Mouse (Mus musculus): Measurements from ENCODE around the gene Kndc1. TPM values are rescaled to one million over a fixed set of nuclear protein-coding genes. Genes with fewer than 3 reads are reported as not detected.
A peak's percentile ranks its signal among the peaks of the same experiment; 100 is the strongest.

Kndc1 gene
- polyA plus RNA-seq, 1 experiment from 2014 or later = 0.55 TPM

DNA sequence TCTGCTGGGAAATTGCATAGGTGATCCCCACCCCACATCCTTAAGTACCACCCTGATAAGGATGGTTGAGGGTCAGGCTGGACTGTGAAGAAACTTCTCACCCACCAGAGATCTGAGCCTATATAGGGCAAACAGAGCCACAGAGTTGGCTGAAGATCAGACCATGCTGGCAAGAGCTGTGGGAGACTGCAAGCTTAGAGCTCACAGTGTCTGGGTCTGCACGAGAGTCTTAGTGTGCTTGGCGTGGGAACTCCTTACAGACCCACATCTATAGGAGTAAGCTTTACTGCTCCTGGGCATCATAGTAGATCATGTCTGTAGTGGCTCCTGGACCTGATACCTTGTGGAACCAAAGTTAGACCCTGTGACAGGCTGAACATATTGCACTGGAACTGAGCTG lies 4.1 kb downstream of the Kndc1 start:
- peak; percentile 65 for DNase-seq (ENCODE audit: low spot score, missing footprints)
- no peak for ATAC-seq (ENCODE audit: low FRiP score)
- H3K27me3 ChIP-seq (ENCODE audit: control insufficient read depth, insufficient read depth, low read length) = peaks cover 24% of the 10 kb centered on the region
- H3K9ac ChIP-seq (ENCODE audit: low read length) = no peak overlapping the region
- WGBS = 86% methylated on average over 2 of the region's 2 CpGs
- H3K36me3 ChIP-seq (ENCODE audit: control insufficient read depth, insufficient read depth, low read length) = no peaks in the 10 kb centered on the region
- no peak overlapping the region for H3K27ac ChIP-seq (ENCODE audit: low read depth, low read length)
- H3K4me2 ChIP-seq = no peak overlapping the region
- no peaks in the 10 kb centered on the region for H3K4me1 ChIP-seq (ENCODE audit: control insufficient read depth, insufficient read depth, low read length)
- H3K4me3 ChIP-seq (ENCODE audit: low read depth, low read length) = no peak overlapping the region
- H3K9me3 ChIP-seq (ENCODE audit: control insufficient read depth, low read length) = no peaks in the 10 kb centered on the region

DNA sequence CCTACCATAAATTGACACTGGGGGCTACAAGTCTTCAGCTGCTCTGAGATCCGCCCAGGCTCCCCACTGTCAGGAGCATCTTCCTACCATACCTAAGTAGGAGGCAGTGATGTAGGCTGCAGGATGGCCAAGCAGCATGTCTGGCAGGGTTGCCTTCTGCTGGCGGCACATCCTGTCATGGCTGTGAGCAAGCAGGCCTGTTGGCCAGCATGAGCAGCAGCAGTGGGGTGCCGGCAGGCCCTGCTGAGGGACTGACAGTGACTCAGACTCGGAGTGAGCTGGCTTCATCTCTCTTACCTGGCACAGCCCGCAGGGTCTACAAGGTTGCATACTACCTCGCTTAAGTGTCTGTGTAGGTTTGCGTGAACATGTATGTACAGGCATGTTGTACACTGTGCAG lies 5.0 kb downstream of the Kndc1 start:
- no peaks in the 10 kb centered on the region for H3K9me3 ChIP-seq (ENCODE audit: control insufficient read depth, low read length)
- H3K4me1 ChIP-seq (ENCODE audit: control insufficient read depth, insufficient read depth, low read length) = no peaks in the 10 kb centered on the region
- DNase-seq (ENCODE audit: low spot score, missing footprints) = peak; percentile 69
- H3K36me3 ChIP-seq (ENCODE audit: control insufficient read depth, insufficient read depth, low read length) = no peaks in the 10 kb centered on the region
- no peak overlapping the region for H3K4me3 ChIP-seq (ENCODE audit: low read depth, low read length)
- H3K27ac ChIP-seq (ENCODE audit: low read depth, low read length) = no peak overlapping the region
- no peak overlapping the region for H3K4me2 ChIP-seq
- H3K9ac ChIP-seq (ENCODE audit: low read length) = no peak overlapping the region
- WGBS = 84% methylated on average over 7 of the region's 7 CpGs
- peaks cover 15% of the 10 kb centered on the region for H3K27me3 ChIP-seq (ENCODE audit: control insufficient read depth, insufficient read depth, low read length)
- ATAC-seq (ENCODE audit: low FRiP score) = no peak

DNA sequence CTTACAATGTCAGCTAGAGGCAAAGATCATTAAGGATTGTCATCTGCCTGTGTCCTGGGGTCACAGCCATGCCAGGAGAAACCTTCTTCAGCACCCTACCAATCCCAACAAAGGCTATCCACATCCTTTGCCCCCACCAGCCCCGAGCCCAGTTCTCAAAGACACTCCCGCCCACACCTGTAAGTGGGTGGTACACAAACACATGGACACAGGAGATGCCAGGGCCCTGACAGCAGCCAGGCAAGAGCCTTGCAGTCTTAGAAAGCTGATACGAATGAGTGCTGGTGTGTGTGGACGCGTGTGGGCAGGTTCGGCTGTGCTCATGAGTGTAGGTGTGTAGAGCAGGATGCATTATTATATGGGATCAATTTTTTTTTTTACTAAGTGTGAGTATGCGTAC lies 6.0 kb downstream of the Kndc1 start:
- no peaks in the 10 kb centered on the region for H3K9me3 ChIP-seq (ENCODE audit: control insufficient read depth, low read length)
- WGBS = 90% methylated on average over 7 of the region's 7 CpGs
- no peak overlapping the region for H3K4me2 ChIP-seq
- no peaks in the 10 kb centered on the region; the same call in 1 of the 2 replicates for H3K4me1 ChIP-seq (ENCODE audit: control insufficient read depth, insufficient read depth, low read length)
- no peak overlapping the region for H3K9ac ChIP-seq (ENCODE audit: low read length)
- peaks cover 6% of the 10 kb centered on the region for H3K27me3 ChIP-seq (ENCODE audit: control insufficient read depth, insufficient read depth, low read length)
- H3K36me3 ChIP-seq (ENCODE audit: control insufficient read depth, insufficient read depth, low read length) = no peaks in the 10 kb centered on the region
- no peak for DNase-seq (ENCODE audit: low spot score, missing footprints)
- ATAC-seq (ENCODE audit: low FRiP score) = no peak
- no peak overlapping the region for H3K27ac ChIP-seq (ENCODE audit: low read depth, low read length)
- H3K4me3 ChIP-seq (ENCODE audit: low read depth, low read length) = no peak overlapping the region

DNA sequence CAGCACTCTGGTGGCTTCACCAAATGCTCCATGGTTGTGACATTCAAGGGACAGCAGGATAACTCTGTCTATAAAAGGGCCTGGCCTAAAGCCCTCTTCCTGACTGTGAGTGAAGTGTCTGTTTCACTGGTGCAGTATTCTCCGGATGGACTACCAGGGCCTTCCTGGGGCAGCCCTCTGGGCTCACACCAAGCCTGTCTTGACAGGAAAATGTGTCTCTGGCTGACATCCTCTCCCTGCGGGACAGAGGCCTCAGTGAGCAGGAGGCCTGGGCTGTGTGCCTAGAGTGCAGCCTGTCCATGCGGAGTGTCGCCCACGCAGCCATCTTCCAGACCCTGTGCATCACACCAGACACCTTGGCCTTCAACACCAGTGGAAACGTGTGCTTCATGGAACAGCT lies 6.4 kb downstream of the Kndc1 start:
- DNase-seq (ENCODE audit: low spot score, missing footprints) = peak; percentile 12
- no peak for ATAC-seq (ENCODE audit: low FRiP score)
- Histone ChIP-seq H3K36me3 (ENCODE audit: control insufficient read depth, insufficient read depth, low read length) (no peaks in the 10 kb centered on the region), H3K9me3 (ENCODE audit: control insufficient read depth, low read length) (no peaks in the 10 kb centered on the region), H3K4me1 (ENCODE audit: control insufficient read depth, insufficient read depth, low read length) (no peaks in the 10 kb centered on the region; the same call in 1 of the 2 replicates), H3K27me3 (ENCODE audit: control insufficient read depth, insufficient read depth, low read length) (peaks cover 1% of the 10 kb centered on the region), H3K4me3 (ENCODE audit: low read depth, low read length) (no peak overlapping the region), H3K9ac (ENCODE audit: low read length) (no peak overlapping the region), H3K27ac (ENCODE audit: low read depth, low read length) (no peak overlapping the region), H3K4me2 (no peak overlapping the region)
- WGBS = 94% methylated on average over 6 of the region's 6 CpGs

DNA sequence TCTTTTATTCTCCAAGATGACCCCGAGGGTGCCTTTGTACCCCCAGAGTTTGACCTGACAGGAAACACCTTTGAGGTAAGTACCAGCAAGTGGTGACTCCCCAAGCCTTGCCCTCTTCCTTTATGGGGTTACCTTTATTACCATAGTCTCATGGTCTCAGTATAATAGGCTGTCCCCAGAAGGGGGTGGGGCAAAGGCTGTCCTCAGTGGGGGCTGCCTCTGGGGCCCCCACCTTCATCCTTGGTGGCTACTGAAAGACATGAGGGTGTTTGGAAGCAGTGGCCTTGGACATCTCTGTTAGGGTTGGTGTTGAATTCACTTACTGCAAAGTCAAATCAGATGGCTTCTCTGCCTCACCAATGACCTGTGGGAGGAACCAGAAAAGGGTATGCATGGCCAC lies 7.5 kb downstream of the Kndc1 start:
- 25% methylated on average over 1 of the region's 1 CpGs for WGBS
- ATAC-seq (ENCODE audit: low FRiP score) = no peak
- no peaks in the 10 kb centered on the region; the same call in 1 of the 2 replicates for H3K4me1 ChIP-seq (ENCODE audit: control insufficient read depth, insufficient read depth, low read length)
- H3K9ac ChIP-seq (ENCODE audit: low read length) = no peak overlapping the region
- H3K4me3 ChIP-seq (ENCODE audit: low read depth, low read length) = no peak overlapping the region
- no peak overlapping the region for H3K4me2 ChIP-seq
- DNase-seq (ENCODE audit: low spot score, missing footprints) = peak; percentile 51
- no peaks in the 10 kb centered on the region for H3K36me3 ChIP-seq (ENCODE audit: control insufficient read depth, insufficient read depth, low read length)
- no peak overlapping the region for H3K27ac ChIP-seq (ENCODE audit: low read depth, low read length)
- H3K9me3 ChIP-seq (ENCODE audit: control insufficient read depth, low read length) = no peaks in the 10 kb centered on the region
- no peaks in the 10 kb centered on the region; the same call in 1 of the 2 replicates for H3K27me3 ChIP-seq (ENCODE audit: control insufficient read depth, insufficient read depth, low read length)

DNA sequence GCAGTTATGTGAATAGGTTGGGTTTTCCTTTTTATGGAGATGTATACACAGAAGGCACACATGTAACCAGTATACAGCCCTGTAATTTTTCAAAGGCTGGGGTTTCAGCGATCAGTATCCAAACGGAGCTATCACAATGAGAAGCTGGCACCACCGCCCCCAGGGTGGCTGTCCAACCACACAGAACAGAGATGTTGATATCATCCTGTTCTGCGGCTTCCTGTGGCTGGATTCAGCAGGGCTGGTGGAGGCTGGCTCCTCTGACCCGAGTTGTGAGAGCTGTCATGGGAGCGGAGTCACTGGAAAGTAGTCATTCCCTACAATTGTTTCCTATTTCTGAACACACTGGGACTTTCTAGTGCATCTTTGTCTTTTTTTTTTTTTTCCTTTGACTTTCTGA lies 10.8 kb downstream of the Kndc1 start:
- ATAC-seq (ENCODE audit: low FRiP score) (no peak), DNase-seq (ENCODE audit: low spot score, missing footprints) (peak; percentile 79)
- Histone ChIP-seq H3K27ac (ENCODE audit: low read depth, low read length) (no peak overlapping the region), H3K4me3 (ENCODE audit: low read depth, low read length) (no peak overlapping the region), H3K36me3 (ENCODE audit: control insufficient read depth, insufficient read depth, low read length) (no peaks in the 10 kb centered on the region), H3K27me3 (ENCODE audit: control insufficient read depth, insufficient read depth, low read length) (no peaks in the 10 kb centered on the region; the same call in 1 of the 2 replicates), H3K9me3 (ENCODE audit: control insufficient read depth, low read length) (no peaks in the 10 kb centered on the region), H3K4me1 (ENCODE audit: control insufficient read depth, insufficient read depth, low read length) (no peaks in the 10 kb centered on the region; the same call in none of the 2 replicates), H3K9ac (ENCODE audit: low read length) (peak overlapping the region; percentile 16; the same call in 1 of the 2 replicates), H3K4me2 (no peak overlapping the region)
- 27% methylated on average over 6 of the region's 6 CpGs for WGBS

DNA sequence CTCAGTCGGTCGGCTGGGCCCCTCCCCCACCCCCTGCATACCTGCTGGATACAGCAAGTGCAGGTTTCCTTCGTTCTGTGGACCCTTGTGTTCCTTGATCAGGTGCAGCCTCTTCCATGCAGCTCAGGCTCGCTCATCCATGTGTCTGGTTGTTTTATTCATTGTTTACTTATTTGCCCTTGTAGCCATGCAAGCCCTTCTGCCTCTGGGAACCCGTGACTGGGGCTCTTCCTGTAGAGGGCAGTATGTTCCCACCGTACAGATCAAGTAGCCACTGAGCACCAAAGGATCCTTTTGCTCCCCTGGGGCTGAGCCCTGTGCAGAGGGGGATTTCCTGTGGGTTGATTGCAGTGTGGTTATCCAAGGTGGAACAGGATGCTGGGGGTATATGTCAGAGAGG lies 11.2 kb downstream of the Kndc1 start:
- ATAC-seq (ENCODE audit: low FRiP score) (peak; percentile 36; the same call in 1 of the 2 replicates), DNase-seq (ENCODE audit: low spot score, missing footprints) (peak; percentile 91)
- Histone ChIP-seq H3K9ac (ENCODE audit: low read length) (peak overlapping the region; percentile 16; the same call in 1 of the 2 replicates), H3K27me3 (ENCODE audit: control insufficient read depth, insufficient read depth, low read length) (no peaks in the 10 kb centered on the region; the same call in 1 of the 2 replicates), H3K4me1 (ENCODE audit: control insufficient read depth, insufficient read depth, low read length) (no peaks in the 10 kb centered on the region; the same call in none of the 2 replicates), H3K36me3 (ENCODE audit: control insufficient read depth, insufficient read depth, low read length) (no peaks in the 10 kb centered on the region), H3K4me2 (no peak overlapping the region), H3K9me3 (ENCODE audit: control insufficient read depth, low read length) (no peaks in the 10 kb centered on the region), H3K27ac (ENCODE audit: low read depth, low read length) (no peak overlapping the region), H3K4me3 (ENCODE audit: low read depth, low read length) (no peak overlapping the region)
- 6% methylated on average over 6 of the region's 6 CpGs for WGBS

DNA sequence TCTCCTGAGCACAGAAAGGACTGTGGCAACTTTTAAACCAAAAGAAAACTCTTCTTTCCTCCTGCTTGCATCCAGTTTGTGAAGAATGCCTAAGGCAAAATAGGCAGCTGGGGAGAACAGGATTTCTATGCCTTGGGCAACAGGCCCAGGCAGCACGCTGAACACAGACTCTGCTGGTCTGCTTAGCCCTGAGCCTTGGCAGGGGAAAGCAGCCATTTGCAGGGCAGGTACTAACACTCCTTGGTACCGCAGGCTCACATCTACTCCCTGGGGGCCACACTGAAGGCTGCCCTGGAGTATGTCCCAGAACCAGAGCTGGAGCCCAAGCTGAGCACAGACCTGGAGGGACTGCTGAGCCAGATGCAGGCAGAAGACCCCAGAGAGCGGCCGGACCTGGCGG lies 13.7 kb downstream of the Kndc1 start:
- Histone ChIP-seq H3K9ac (ENCODE audit: low read length) (no peak overlapping the region), H3K27ac (ENCODE audit: low read depth, low read length) (no peak overlapping the region)

DNA sequence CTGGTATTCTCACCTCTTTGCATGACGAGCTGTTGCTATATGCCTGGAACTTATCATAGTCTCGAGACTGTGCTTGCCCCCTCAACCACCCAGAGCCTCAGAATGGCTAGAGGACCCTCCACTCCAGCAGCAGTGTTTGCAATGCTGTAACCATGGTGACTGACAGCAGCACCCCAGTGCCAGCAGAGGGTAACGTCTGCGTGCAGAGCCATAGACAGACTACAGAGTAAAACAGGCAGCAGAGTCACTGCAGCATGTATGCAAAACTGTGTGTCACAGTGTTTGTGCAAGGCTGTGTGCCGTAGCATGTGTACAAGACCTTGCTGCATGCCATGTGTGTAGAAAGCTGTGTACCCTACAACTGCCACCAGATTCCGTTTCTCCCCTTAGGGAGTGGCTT lies 15.0 kb downstream of the Kndc1 start:
- no peaks in the 10 kb centered on the region for H3K9me3 ChIP-seq (ENCODE audit: control insufficient read depth, low read length)
- no peak overlapping the region for H3K4me2 ChIP-seq
- H3K4me3 ChIP-seq (ENCODE audit: low read depth, low read length) = no peak overlapping the region
- H3K27me3 ChIP-seq (ENCODE audit: control insufficient read depth, insufficient read depth, low read length) = peaks cover 8% of the 10 kb centered on the region
- no peak overlapping the region for H3K27ac ChIP-seq (ENCODE audit: low read depth, low read length)
- WGBS = 48% methylated on average over 6 of the region's 6 CpGs
- H3K9ac ChIP-seq (ENCODE audit: low read length) = no peak overlapping the region
- H3K4me1 ChIP-seq (ENCODE audit: control insufficient read depth, insufficient read depth, low read length) = no peaks in the 10 kb centered on the region; the same call in none of the 2 replicates
- DNase-seq (ENCODE audit: low spot score, missing footprints) (peak; percentile 69), ATAC-seq (ENCODE audit: low FRiP score) (peak; percentile 42; the same call in 1 of the 2 replicates)
- H3K36me3 ChIP-seq (ENCODE audit: control insufficient read depth, insufficient read depth, low read length) = no peaks in the 10 kb centered on the region

More for the DNA sequence above, 13.7 kb downstream of the Kndc1 start:
- peak; percentile 39 for DNase-seq (ENCODE audit: low spot score, missing footprints)
- Histone ChIP-seq H3K36me3 (ENCODE audit: control insufficient read depth, insufficient read depth, low read length) (no peaks in the 10 kb centered on the region), H3K4me1 (ENCODE audit: control insufficient read depth, insufficient read depth, low read length) (no peaks in the 10 kb centered on the region; the same call in none of the 2 replicates), H3K9me3 (ENCODE audit: control insufficient read depth, low read length) (no peaks in the 10 kb centered on the region), H3K27me3 (ENCODE audit: control insufficient read depth, insufficient read depth, low read length) (peaks cover 3% of the 10 kb centered on the region), H3K4me2 (no peak overlapping the region), H3K4me3 (ENCODE audit: low read depth, low read length) (no peak overlapping the region)
- WGBS = 66% methylated on average over 5 of the region's 5 CpGs
- ATAC-seq (ENCODE audit: low FRiP score) = no peak
